Mouse (Mus musculus) forebrain, embryonic 14.5 days (tissue): ENCODE results near the gene Tmco4. TPM values are rescaled to one million over a fixed set of nuclear protein-coding genes. Genes with fewer than 3 reads are reported as not detected.

Experiments used
- ATAC-seq: fragments of 200-750 bp; cut with Nextera tagmentation; 2 replicates; pipeline ENCODE4 v1.8.0; 2017; ENCODE audit warnings: mild to moderate bottlenecking, moderate library complexity
- DNase-seq: peaks from one replicate; pipeline ENCODE4 v3.0.0-alpha.2; 2015; ENCODE audit warnings: low spot score
- H3K27ac ChIP-seq: fragments of 300-500 bp; sonication (generic); 2 replicates; pipeline ENCODE4 v1.5.1; 2014; ENCODE audit warnings: low read depth, mild to moderate bottlenecking, control low read depth, low read length, moderate library complexity
- H3K27me3 ChIP-seq: fragments of 300-500 bp; sonication (generic); replicated peaks from 2 replicates; pipeline ENCODE4 v1.6.1; 2014; ENCODE audit warnings: low read length, control low read depth, mixed read lengths; ENCODE audit not compliant: control insufficient read depth, insufficient read depth
- H3K36me3 ChIP-seq: fragments of 300-500 bp; sonication (generic); 2 replicates; pipeline ENCODE4 v1.6.1; 2014; ENCODE audit warnings: low read length, control low read depth; ENCODE audit not compliant: control insufficient read depth, insufficient read depth
- H3K4me1 ChIP-seq: fragments of 300-500 bp; sonication (generic); 2 replicates; pipeline ENCODE4 v1.6.1; 2014; ENCODE audit warnings: antibody characterized with exemption, low read length, control low read depth; ENCODE audit not compliant: control insufficient read depth, insufficient read depth
- H3K4me2 ChIP-seq: fragments of 300-500 bp; sonication (generic); 2 replicates; pipeline ENCODE4 v1.6.1; 2014; ENCODE audit warnings: mild to moderate bottlenecking, control low read depth, low read length
- H3K4me3 ChIP-seq: fragments of 300-500 bp; sonication (generic); 2 replicates; pipeline ENCODE4 v1.5.1; 2014; ENCODE audit warnings: low read depth, low read length, control low read depth
- H3K9ac ChIP-seq: fragments of 300-500 bp; sonication (generic); 2 replicates; pipeline ENCODE4 v1.6.1; 2014; ENCODE audit warnings: mild to moderate bottlenecking, low read length, control low read depth, moderate library complexity
- H3K9me3 ChIP-seq: fragments of 300-500 bp; sonication (generic); replicated peaks from 2 replicates; pipeline ENCODE4 v1.6.1; 2016; ENCODE audit warnings: low read length, control low read depth, mixed read lengths; ENCODE audit not compliant: control insufficient read depth
- WGBS: fragments of 180-500 bp; shearing (Covaris S2); extraction: QIAGEN DNeasy Blood & Tissue Kit; methylation state at CpG from one replicate; pipeline ENCODE4 v1.1.7; 2014; 5-methylcytosine and 5-hydroxymethylcytosine counted together
- polyA plus RNA-seq: library from polyadenylated mRNA; unstranded; fragments of >200 nt; fragmentation: Nextera tagmentation; extraction: Ambion mirVana; gene quantifications from 2 replicates; pipeline ENCODE4 v1.2.1, GENCODE M21; 2014

Tmco4 gene
- polyA plus RNA-seq, 1 experiment from 2014 or later: 0.70 TPM

- ATAC-seq (no peak), DNase-seq (peak; percentile 59)
- no peaks in the 10 kb centered on the region for H3K27me3 ChIP-seq
- no peak overlapping the region for H3K4me3 ChIP-seq
- no peaks in the 10 kb centered on the region for H3K36me3 ChIP-seq
- no peak overlapping the region for H3K27ac ChIP-seq
- H3K4me1 ChIP-seq: no peaks in the 10 kb centered on the region
- no peak overlapping the region for H3K9ac ChIP-seq
- no peaks in the 10 kb centered on the region for H3K9me3 ChIP-seq
- 27% methylated on average over 15 of the region's 15 CpGs for whole genome bisulfite sequencing
- H3K4me2 ChIP-seq: no peak overlapping the region
Measured at GRCm38 (mm10) chr4:138943730-138944129, 29.0 kb upstream of the Tmco4 start.

- H3K27ac ChIP-seq: no peak overlapping the region
- H3K4me3 ChIP-seq: no peak overlapping the region
- ATAC-seq (no peak), DNase-seq (no peak)
- no peak overlapping the region for H3K4me2 ChIP-seq
- 81% methylated on average over 2 of the region's 2 CpGs for WGBS
- H3K9ac ChIP-seq: no peak overlapping the region
- H3K36me3 ChIP-seq: no peaks in the 10 kb centered on the region
- H3K4me1 ChIP-seq: no peaks in the 10 kb centered on the region
- H3K9me3 ChIP-seq: no peaks in the 10 kb centered on the region
- no peaks in the 10 kb centered on the region for H3K27me3 ChIP-seq
Measured at GRCm38 (mm10) chr4:138948257-138948656, 24.4 kb upstream of the Tmco4 start.

GRCm38 (mm10) chr4:138958612-138959011 lies 14.1 kb upstream of the Tmco4 start:
- no peaks in the 10 kb centered on the region for H3K9me3 ChIP-seq
- no peaks in the 10 kb centered on the region for H3K27me3 ChIP-seq
- H3K4me1 ChIP-seq: no peaks in the 10 kb centered on the region
- DNase-seq (no peak), ATAC-seq (no peak)
- no peak overlapping the region for H3K4me2 ChIP-seq
- 83% methylated on average over 9 of the region's 9 CpGs for WGBS
- no peak overlapping the region for H3K9ac ChIP-seq
- H3K27ac ChIP-seq: no peak overlapping the region
- H3K36me3 ChIP-seq: no peaks in the 10 kb centered on the region
- H3K4me3 ChIP-seq: no peak overlapping the region

- H3K4me3 ChIP-seq: no peak overlapping the region
- DNase-seq (no peak), ATAC-seq (no peak)
- no peaks in the 10 kb centered on the region for H3K27me3 ChIP-seq
- H3K4me1 ChIP-seq: no peaks in the 10 kb centered on the region
- H3K4me2 ChIP-seq: no peak overlapping the region
- no peaks in the 10 kb centered on the region for H3K36me3 ChIP-seq
- H3K27ac ChIP-seq: no peak overlapping the region
- no peak overlapping the region for H3K9ac ChIP-seq
- WGBS: 88% methylated on average over 15 of the region's 15 CpGs
- H3K9me3 ChIP-seq: no peaks in the 10 kb centered on the region
Measured at GRCm38 (mm10) chr4:138959120-138959519, 13.6 kb upstream of the Tmco4 start.

- no peak for ATAC-seq
- Histone ChIP-seq H3K4me2 (no peak overlapping the region), H3K4me3 (no peak overlapping the region), H3K9me3 (no peaks in the 10 kb centered on the region), H3K4me1 (no peaks in the 10 kb centered on the region), H3K9ac (no peak overlapping the region), H3K27ac (no peak overlapping the region), H3K36me3 (no peaks in the 10 kb centered on the region), H3K27me3 (no peaks in the 10 kb centered on the region)
- DNase-seq: no peak
- WGBS: 73% methylated on average over 7 of the region's 7 CpGs
Measured at GRCm38 (mm10) chr4:138959926-138960325, 12.8 kb upstream of the Tmco4 start.

GRCm38 (mm10) chr4:138962719-138963118 lies 10.0 kb upstream of the Tmco4 start:
- Histone ChIP-seq H3K4me2 (no peak overlapping the region), H3K9ac (no peak overlapping the region), H3K27ac (no peak overlapping the region), H3K27me3 (no peaks in the 10 kb centered on the region), H3K4me3 (no peak overlapping the region), H3K4me1 (no peaks in the 10 kb centered on the region), H3K9me3 (no peaks in the 10 kb centered on the region), H3K36me3 (no peaks in the 10 kb centered on the region)
- WGBS: 89% methylated on average over 5 of the region's 5 CpGs
- DNase-seq (no peak), ATAC-seq (no peak)

- WGBS: 71% methylated on average over 5 of the region's 5 CpGs
- ATAC-seq (no peak), DNase-seq (no peak)
- H3K4me3 ChIP-seq: no peak overlapping the region
- no peaks in the 10 kb centered on the region for H3K36me3 ChIP-seq
- H3K4me2 ChIP-seq: no peak overlapping the region
- no peaks in the 10 kb centered on the region for H3K27me3 ChIP-seq
- H3K9me3 ChIP-seq: no peaks in the 10 kb centered on the region
- H3K4me1 ChIP-seq: no peaks in the 10 kb centered on the region
- no peak overlapping the region for H3K9ac ChIP-seq
- no peak overlapping the region for H3K27ac ChIP-seq
Measured at GRCm38 (mm10) chr4:138965871-138966270, 6.8 kb upstream of the Tmco4 start.

- H3K9me3 ChIP-seq: no peaks in the 10 kb centered on the region
- ATAC-seq (no peak), DNase-seq (no peak)
- no peak within 1 kb of the TSS for H3K4me2 ChIP-seq
- no peak within 1 kb of the TSS for H3K9ac ChIP-seq
- H3K4me3 ChIP-seq: no peak within 1 kb of the TSS
- H3K4me1 ChIP-seq: peaks cover under 1% of the 10 kb centered on the region; the same call in 1 of the 2 replicates
- WGBS: 93% methylated on average over 13 of the region's 13 CpGs
- no peak within 1 kb of the TSS for H3K27ac ChIP-seq
- H3K27me3 ChIP-seq: no peaks in the 10 kb centered on the region
- H3K36me3 ChIP-seq: no peaks in the 10 kb centered on the region
Measured at GRCm38 (mm10) chr4:138966866-138967265, 5.8 kb upstream of the Tmco4 start, which contains the start of gene Rnf186. Gene Rnf186, plus strand, starts transcription at chr4:138967112.

GRCm38 (mm10) chr4:138967485-138967884 lies 5.2 kb upstream of the Tmco4 start:
- DNase-seq: no peak
- Histone ChIP-seq H3K27ac (no peak overlapping the region), H3K4me3 (no peak overlapping the region), H3K4me1 (peaks cover 5% of the 10 kb centered on the region; the same call in 1 of the 2 replicates), H3K27me3 (no peaks in the 10 kb centered on the region), H3K4me2 (no peak overlapping the region), H3K9me3 (no peaks in the 10 kb centered on the region), H3K36me3 (no peaks in the 10 kb centered on the region), H3K9ac (no peak overlapping the region)
- ATAC-seq: no peak
- WGBS: 94% methylated on average over 15 of the region's 15 CpGs
